ENCODE assay signal across 16 mouse cellular contexts in genomic region chr8:63784496-63784895, GRCm38 (mm10).
"Had no signal": no experiment of that assay in that cellular context is flagged by ENCODE, and none has a peak within 500 bp of the region (broad histone marks: within the 10 kb centered on the region; RNA-seq: fewer than 3 reads in every experiment).

No protein-coding gene starts in this region.

- H3K9ac ChIP-seq: liver, embryonic 13.5 days; midbrain, embryonic 12.5 days; neural tube, embryonic 12.5 days; neural tube, embryonic 15.5 days; stomach, embryonic 15.5 days had no signal

- H3K27ac ChIP-seq: liver, embryonic 13.5 days; midbrain, embryonic 12.5 days; neural tube, embryonic 12.5 days; neural tube, embryonic 15.5 days; stomach, embryonic 15.5 days had no signal

- H3K4me2 ChIP-seq: liver, embryonic 13.5 days; midbrain, embryonic 12.5 days; neural tube, embryonic 12.5 days; neural tube, embryonic 15.5 days; stomach, embryonic 15.5 days had no signal

- H3K9me3 ChIP-seq: liver, embryonic 13.5 days; midbrain, embryonic 12.5 days; neural tube, embryonic 12.5 days; neural tube, embryonic 15.5 days; stomach, embryonic 15.5 days had no signal

- H3K36me3 ChIP-seq: liver, embryonic 13.5 days; midbrain, embryonic 12.5 days; neural tube, embryonic 12.5 days; neural tube, embryonic 15.5 days; stomach, embryonic 15.5 days had no signal

- H3K4me3 ChIP-seq: liver, embryonic 13.5 days; midbrain, embryonic 12.5 days; neural tube, embryonic 12.5 days; neural tube, embryonic 15.5 days; stomach, embryonic 15.5 days had no signal

- DNase-seq: kidney, adult 18-20 months; kidney, adult 9 months; kidney, postnatal 14 days; kidney, postnatal 4 days; liver, embryonic 13.5 days; lung, adult 2 months; lung, postnatal 14 days; lung, postnatal 4 days; retina, postnatal 1 day; right cerebral cortex, postnatal 25 days; spleen, adult 18-20 months; thymus, postnatal 25 days had no signal

- H3K4me1 ChIP-seq: liver, embryonic 13.5 days; midbrain, embryonic 12.5 days; neural tube, embryonic 12.5 days; neural tube, embryonic 15.5 days; stomach, embryonic 15.5 days had no signal

- H3K27me3 ChIP-seq: liver, embryonic 13.5 days; midbrain, embryonic 12.5 days; neural tube, embryonic 12.5 days; neural tube, embryonic 15.5 days; stomach, embryonic 15.5 days had no signal
